Mouse (Mus musculus): ENCODE data around the gene Gm9964.
"Not testable (repeated sequence)": the region's sequence is repeated elsewhere in the genome, so short reads cannot be mapped to it uniquely, and the experiment has no call there.

The Gm9964 gene

DNA sequence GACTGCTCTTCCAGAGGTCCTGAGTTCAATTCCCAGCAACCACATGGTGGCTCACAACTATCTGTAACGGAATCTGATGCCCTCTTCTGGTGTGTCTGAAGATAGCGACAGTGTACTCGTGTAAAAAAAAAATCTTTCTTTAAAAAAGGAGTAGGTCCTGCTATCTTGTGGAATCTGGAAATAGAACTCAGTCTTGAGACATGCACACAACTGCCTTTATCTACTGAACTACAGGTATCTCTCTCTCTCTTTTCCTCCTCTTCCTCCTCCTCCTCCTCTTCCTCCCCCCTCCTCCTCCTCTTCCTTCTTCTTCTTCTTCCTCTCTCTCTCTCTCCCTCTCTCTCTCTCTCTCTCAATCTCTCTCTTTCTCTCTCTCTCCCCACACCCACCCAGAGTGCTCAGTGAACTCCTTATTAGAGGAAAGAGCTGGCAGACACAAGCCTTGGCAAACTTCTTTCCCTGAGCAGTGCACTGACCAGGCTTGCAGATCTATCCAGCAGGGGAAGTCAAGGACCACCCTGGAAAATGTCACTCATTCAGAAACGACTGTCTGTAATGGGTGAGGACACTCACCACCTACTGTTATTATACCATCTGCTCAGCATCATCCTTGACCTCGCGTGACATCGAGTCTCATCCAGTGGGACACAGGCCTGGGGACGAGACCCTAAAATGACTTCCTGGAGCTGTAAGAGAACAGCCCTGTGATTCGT is 3.2 kb upstream of the Gm9964 start:
- in situ Hi-C loops (cut with MseI, MboI): loop anchor here (10.0 kb wide), 2 partner anchors 265 to 275 kb away; no protein-coding TSS in a partner anchor

DNA sequence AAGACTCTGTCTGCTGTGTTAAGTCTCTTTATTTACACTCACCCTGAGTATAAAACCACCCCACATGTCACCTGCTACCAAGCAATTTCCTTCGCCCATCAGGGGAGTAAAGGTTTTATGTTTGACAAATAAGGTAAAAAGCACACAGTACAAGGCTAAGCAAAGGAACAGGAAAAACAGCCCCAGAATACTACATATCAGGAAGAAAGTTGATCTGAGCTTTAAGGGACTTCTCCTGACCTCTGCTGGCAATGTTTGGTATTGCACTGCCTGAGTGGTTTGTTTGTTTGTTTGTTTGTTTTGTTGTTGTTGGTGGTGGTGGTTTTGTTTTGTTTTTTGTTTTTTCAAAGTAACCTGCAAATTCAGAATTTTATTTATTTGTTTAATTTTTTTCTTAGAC is 539 bp downstream of the Gm9964 start:
- in situ Hi-C loops (cut with MseI, MboI): loop anchor here (10.0 kb wide), 2 partner anchors 261 to 271 kb away; no protein-coding TSS in a partner anchor

DNA sequence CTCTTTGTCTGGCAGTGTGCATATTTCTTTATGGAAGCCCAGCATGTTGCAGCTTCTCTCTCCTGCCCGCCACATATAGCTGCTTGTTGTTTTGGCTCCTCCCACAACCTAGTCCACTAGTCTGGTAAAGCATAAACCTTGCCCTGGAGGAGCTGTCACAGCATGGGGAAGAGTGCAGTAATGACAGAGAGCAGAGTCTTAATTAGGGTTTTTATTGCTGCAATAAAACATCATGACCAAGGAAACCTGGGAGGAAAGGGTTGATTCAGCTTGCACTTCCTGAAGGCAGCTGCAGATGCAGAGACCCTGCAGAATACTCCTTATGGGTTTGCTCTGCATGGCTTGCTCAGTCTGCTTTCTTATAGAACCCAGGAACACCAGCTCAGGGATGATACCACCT is 2.7 kb downstream of the Gm9964 start:
- in situ Hi-C loops (cut with MseI, MboI): loop anchor here (5.0 to 10.0 kb wide), 4 partner anchors 67 to 269 kb away; no protein-coding TSS in a partner anchor

DNA sequence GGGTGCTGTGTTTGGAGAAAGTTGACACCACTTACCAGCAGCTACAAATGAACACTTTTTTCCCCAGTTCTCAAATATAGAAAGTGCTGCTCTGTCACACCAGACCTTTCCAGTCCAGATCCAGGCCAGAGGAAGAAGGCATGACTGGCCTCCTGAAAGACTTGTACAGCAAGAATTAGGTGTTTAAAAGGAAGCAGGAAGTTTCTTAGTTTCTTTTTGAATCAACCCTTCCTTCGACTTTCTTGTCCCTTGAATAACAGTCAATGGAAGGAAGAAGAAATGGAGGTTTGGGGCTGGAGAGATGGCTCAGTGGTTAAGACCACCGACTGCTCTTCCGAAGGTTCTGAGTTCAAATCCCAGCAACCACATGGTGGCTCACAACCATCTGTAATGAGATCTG is 3.7 kb downstream of the Gm9964 start:
- in situ Hi-C loops (cut with MseI, MboI): loop anchor here (5.0 to 10.0 kb wide), 4 partner anchors 66 to 268 kb away; no protein-coding TSS in a partner anchor

DNA sequence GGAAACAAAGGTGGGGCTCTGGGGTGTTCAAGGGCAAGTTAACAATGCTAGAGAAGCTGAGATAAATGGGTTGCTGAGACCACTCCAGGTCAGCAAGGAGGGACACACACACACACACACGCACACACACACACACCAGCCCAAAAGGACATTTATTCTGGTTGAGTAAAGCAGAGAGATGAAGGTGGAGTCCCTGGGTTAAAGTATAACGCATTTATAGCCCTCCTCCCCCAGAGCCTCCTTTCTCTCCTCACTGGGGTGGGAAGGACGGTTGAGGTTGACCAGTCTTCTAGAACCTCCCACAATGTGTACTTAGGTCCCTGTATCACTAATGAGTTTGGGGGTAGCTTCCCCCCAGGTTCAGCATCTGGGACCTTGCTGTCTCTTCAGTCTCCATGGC is 4.6 kb downstream of the Gm9964 start:
- in situ Hi-C loops (cut with MseI, MboI): loop anchor here (5.0 to 10.0 kb wide), 4 partner anchors 65 to 267 kb away; no protein-coding TSS in a partner anchor

DNA sequence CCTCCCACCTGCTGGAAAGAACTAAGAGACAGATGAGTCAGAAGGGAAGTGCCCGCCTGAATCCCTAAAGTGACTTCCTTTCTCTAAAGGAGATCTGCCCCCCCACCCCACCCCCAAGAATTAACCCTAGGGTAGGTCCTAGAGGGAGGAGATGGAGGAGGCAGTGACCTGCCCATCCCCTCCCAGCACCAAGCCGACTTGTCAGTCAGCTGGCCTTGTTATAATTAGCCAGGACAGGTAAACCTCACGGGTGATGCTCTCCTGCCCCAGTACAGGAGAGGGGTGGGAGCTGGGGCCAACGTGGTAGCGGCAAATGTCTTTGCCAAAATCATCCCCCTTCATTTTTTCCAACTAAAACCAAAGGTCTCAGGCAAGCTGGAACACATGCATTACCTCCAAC is 5.1 kb downstream of the Gm9964 start:
- in situ Hi-C loops (cut with MseI, MboI): loop anchor here (5.0 to 10.0 kb wide), 4 partner anchors 64 to 267 kb away; no protein-coding TSS in a partner anchor

DNA sequence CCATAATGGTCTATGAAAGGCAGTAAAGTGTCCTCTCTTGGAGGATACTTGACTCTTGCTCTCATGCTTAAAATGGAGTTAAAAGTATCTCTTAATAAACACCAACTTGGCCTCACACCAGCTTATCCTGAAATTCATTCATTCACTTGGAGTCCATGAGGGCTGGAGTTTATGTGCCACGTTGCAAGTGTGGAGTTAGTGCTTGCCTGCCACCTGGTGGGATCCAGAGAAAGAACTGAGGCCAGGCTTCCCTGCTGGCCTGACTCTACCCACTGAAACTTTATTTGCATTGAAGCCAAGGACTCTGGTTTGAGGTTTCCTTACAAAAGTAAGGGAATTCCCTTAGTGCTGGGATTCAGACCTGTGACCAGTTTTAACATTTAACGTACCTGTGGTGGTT is 6.2 kb downstream of the Gm9964 start:
- in situ Hi-C loops (cut with MseI, MboI): loop anchor here (5.0 to 10.0 kb wide), 4 partner anchors 63 to 266 kb away; no protein-coding TSS in a partner anchor

DNA sequence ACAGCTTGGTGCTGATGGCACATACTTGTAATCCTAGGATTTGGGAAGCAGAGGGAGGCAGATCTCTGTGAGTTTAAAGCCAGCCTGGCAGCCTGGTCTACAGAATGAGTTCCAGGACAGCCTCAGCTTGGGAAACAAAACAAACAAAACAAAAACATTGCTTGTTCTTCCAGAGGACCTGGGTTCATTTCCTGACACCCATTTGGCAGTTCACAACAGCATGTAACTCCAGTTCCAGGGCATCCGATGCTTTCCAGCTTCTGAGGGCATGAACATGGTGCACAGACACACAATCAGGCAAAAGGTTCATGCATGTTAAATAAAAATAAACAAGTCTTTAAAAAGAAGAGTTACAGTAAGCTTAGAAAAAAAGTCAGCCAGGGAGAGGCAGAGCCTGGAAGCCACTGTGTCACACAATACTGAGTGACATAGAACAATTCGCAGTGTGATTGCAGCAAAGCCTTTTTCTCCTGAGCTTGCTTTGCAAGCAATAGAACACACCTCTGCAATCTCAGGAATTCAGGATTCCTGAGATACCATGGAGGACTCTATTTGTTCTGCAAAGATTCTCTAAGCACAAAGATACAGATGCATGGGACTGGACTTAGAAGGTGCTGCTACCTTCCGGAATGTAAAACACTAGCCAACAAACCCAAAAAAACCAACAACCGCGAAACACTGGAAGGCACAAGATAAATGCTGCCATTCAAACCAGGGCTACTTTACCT is 7.6 kb downstream of the Gm9964 start:
- in situ Hi-C loops (cut with MseI, MboI): no loop called here

DNA sequence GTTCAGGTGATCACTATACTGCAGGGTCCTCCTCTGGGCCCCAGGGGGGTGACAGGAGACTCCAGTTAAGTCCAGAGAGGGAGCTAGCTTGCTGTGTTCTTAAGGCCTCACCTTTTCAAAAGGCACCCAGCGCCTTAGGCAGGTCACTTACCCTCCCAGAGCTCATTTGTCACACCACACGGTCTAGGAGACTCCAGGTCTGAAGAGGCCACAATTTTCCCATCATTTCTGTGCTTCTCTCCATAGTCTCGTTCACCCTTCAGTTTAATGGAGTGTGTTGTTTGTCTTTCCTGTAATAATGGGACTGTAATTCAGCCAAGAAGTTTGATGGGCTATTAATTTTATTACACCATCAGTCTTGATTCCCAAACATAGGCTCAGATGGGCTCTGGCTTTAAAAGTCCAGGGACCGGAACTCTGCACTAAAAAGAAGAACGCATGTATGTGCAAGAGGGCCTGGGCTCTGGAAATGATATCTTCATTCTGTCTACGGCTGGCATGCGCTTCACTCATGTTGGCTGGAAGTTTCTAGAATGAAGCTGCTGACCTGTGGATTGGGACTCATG is 8.3 kb downstream of the Gm9964 start:
- in situ Hi-C loops (cut with MseI, MboI): no loop called here

DNA sequence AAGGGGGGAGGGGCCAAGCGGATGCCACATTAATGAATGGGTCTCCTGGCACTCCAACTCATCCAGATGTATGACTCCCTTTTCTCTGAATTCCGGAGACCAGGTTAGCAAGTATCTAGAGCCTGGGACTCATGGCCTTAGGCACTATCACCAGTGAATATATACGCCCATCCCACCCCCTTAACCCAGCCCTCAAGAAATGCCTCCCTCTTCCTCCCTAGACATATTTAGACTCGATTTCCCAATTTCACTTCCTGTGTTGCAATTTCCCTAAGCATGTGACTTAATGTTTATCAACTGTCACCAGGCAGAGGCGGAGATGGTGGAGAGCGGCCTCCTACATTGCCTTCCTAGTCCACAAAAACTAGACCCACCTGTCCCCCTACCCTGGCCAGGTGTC is 9.3 kb downstream of the Gm9964 start:
- in situ Hi-C loops (cut with MseI, MboI): no loop called here

DNA sequence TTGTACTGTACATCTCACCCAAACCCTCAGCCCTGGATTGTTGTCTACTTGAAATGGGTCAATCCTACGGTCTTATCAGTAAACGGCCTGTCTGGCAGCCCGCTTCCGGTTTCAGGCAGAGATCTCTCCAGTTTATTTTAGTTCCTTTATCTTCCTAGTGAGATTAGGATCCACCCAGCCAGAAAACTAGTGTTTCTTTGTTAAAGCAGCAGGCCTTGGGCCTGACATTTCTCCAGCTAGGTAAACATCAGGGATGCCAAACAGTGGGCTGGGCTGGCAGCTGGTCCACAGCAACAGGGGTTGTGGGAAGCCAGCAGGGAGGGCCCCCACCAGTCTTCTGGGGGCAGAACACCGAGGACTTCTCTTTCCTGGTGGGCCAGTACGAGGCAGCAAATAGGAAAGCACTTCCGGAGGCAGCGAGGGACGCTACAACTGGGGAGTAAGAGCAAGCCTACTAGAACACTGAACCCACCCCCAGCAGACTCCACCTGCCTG is 10.4 kb downstream of the Gm9964 start:
- in situ Hi-C loops (cut with MseI, MboI): no loop called here

DNA sequence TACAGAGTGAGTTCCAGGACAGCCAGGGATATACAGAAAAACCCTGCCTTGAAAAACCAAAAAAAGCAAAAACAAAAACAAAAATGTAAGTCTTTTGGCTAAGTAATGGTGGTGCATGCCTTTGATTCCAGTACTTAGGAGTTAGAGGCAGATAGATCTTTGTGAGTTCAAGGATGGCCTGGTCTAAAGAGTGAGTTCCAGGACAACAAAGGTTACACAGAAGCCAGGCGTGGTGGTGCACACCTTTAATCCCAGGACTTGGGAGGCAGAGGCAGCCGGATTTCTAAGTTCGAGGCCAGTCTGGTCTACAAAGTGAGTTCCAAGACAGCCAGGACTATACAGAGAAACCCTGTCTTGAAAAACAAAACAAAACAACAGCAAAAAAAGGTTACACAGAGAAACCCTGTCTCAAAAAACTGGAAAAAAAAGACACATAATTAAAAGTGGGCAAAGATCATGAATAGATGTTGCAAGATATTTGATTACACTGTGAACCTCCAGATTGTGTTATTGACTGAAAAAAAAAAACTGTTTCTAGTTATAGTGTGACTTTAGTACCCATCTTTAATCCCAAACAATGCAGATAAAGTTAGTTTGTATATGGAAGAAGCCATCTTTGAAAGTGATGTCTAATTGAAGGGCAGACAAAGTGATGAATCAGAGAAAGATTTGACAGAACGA is 13.2 kb downstream of the Gm9964 start:
- in situ Hi-C loops (cut with MseI, MboI): no loop called here

DNA sequence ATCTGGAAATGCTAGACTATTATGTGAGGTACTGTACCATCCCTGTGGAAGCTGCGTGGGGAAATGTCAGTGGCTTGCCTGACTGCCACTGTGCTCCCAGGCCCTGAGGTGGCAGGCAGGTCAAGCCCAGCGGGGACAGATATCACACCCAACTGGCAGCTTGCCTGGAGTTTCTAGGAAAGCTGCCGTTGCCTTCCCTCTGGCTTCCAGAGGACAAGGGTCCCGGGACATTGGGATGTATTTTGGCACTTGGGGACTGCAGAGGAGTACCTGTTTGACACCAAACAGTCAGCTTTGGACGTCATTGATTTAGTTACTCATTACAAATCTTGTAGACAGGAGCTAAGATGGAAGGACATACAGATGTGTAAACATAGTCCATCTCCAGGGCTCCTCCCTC is 15.3 kb downstream of the Gm9964 start:
- in situ Hi-C loops (cut with MseI, MboI): no loop called here

DNA sequence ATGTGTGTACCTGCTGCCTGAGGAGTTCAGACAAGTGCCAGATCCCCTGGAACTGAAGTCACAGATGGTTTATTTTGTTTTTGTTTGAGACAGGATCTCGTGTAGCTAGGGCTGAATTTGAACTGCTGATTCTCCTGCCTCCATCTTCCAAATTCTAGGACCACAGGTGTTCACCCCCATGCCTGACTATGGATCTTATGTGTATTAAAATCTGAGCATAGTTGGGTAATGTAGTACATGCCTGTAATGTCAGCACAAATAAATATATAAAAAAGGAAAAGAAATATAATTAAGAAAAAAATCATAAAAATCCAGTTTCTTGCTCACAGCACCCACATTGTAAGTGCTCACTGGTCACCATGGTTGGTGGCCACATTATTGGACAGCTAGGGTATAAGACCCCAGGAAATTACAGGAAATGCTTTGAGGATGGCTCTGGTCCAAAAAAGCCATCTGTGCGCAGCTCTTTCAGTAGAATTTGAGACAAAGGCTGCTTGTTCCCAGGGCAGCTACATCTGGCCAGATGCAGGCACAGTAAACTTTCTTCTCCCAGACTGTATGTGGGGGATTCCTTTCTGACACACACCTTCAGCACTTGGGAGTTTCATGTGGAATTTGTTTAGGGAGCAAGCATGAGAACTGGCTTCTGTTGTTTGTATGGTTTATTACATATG is 16.8 kb downstream of the Gm9964 start:
- in situ Hi-C loops (cut with MseI, MboI): no loop called here

DNA sequence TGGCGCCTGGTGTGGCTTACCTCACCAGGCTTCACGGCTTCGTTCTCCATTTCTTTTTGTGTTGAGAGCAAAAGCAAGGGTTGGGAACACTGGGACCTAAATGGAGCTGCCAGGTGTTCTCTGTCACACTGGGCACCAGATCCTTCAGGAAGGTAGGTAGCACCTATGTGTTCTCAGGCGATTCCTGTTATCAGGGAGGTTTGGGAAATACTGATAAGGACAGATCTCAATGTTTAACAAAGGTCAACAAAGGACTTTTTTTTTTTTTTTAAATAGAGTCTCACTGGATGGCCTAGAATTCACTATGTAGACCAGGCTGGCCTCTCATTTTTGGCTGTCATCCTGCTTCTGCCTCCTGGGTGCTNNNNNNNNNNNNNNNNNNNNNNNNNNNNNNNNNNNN is 22.9 kb downstream of the Gm9964 start:
- in situ Hi-C loops (cut with MseI, MboI): no loop called here

DNA sequence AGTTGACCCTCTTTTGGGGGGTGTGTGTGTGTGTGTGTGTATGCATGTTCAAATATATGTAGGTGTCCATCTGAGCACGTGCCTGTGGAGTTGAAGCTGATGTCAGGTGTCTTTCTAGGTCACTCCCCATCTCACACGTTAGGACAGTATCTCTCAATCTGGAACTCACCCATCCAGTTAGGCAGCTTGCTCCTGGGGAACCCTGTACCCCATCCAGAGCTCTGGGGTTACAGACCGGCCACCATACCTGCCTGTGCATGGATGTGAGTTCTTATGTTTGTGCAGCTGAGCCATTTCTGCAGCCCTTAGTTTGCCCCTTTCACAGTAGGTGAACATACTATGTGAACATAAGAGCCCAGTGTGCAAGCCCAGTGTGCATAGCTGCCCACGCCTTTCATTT is 23.7 kb downstream of the Gm9964 start:
- in situ Hi-C loops (cut with MseI, MboI): no loop called here

DNA sequence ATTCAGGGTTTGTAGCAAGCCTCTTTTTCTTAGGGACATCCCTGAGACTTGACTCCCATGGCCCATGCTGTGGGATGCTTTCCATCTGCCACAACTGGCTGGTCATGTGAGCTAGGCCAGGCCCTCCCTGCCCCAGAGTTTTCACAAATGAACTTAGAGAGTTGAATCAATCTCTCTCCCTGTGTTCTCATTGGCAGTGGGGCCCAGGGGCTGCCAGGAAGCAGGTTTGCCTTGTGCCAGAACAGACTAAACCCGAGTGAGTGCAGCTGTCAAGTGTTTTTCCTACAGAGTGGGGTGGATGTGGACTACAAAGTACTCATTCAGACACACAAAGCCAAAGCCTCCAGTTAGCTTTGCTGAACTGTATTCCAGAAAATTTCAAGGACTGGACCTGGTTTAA is 29.5 kb downstream of the Gm9964 start:
- in situ Hi-C loops (cut with MseI, MboI): no loop called here

DNA sequence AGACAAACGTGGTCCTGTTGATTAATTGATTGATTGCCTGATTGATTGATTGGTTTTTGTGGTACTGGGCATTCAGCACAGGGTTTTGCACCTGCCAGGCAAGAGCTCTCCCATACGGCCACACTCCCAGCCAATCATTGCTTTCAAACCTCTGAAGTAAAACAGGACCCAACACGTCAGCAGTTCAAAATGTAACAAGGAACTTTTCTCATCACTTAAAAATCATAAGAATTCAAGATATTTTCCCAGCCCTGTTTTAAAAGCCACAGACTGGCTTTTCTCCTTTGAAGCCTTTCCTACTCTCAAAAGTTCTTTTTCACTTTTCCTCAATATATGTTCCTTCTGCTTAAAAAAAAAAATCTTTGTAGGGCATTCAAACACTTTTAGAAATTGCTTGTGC is 32.3 kb downstream of the Gm9964 start:
- in situ Hi-C loops (cut with MseI, MboI): no loop called here

DNA sequence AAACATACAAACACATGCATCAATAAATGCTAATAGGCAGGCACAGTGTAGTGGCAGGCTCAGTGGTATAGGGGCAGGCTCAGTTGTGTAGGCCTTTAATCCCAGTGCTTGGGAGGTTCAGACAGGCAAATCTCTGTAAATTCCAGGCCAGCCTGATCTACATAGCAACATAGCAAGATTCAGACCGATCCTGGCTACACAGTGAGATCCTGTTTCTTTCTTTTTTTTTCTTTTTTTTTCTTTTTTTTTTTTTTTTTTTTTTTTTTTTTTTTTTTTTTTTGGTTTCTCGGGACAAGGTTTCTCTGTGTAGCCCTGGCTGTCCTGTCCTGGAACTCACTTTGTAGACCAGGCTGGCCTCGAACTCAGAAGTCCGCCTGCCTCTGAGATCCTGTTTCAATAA is 36.6 kb downstream of the Gm9964 start:
- in situ Hi-C loops (cut with MseI, MboI): not testable (repeated sequence)

DNA sequence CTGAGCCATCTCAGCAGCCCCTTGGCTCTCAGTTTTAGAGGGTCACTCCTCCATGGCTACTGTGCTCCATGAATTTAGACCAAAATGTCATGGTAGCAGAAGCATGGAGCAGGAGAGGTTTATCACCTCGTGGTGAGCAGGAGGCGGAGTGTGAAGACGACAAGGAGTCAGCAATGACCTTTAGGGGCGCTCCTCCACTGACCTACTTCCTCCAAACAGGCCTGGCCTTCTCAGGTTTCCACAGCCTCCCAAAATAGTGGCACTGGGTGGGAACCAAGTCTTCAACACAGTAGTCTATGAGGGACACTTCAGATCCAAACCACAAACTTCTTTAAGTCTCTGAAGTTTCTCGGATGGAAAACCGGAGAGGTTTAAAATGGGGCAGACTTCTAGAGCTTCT is 38.0 kb downstream of the Gm9964 start:
- in situ Hi-C loops (cut with MseI, MboI): no loop called here

DNA sequence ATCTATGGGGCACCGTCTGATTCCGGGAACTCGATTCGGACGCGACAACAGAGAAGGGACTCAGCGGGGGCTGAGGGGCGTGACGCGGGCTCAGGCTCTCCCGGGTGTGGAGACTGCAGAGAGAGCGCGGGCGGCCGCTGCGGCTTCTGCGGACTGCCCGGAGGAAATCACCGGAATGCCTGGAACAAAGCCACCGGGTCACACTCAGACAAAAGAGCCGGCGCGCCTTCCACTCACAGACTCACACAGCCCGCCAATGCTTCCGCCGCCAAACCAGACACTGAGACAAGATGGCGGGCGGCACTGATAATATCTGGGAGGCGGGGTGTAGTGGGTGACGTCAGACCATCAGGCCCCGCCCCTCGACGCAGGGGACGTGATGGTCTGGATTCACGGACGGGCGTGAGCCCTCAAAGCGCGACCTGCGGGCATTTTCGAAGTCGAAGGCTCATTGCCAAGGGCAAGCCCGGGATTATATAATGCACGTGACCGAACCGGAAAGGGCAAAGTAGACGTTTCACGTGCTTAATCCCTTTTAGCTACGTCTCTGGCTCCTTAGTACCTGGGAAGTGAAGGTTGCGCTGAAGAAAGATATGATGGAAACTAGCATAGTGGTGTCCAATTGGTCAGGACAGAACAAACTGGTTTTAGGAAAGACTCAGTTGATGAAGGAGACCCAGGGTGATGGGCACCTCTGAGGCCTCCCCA is 42.2 kb downstream of the Gm9964 start, which contains the start of gene Wsb1:
Gene Wsb1, minus strand, starts transcription at position 281 of the 708 bp plus-strand sequence.
- in situ Hi-C loops (cut with MseI, MboI): no loop called here
